Mouse (Mus musculus) lung, embryonic 14.5 days (tissue): ENCODE measurements at regions not wholly inside any gene's neighbourhood (a gene's known extent, or its start where the extent isn't known, plus 50 kb on each side); places are given as distances from the start of the nearest gene placed in this dataset.

ENCODE experiments used
- ATAC-seq: fragments of 200-750 bp; cut with Nextera tagmentation; 2 replicates; pipeline ENCODE4 v1.8.0; 2017; ENCODE audit warnings: mild to moderate bottlenecking, moderate TSS enrichment, moderate library complexity; ENCODE audit not compliant: insufficient read depth
- DNase-seq: peaks from one replicate; pipeline ENCODE4 v3.0.0-alpha.2; 2015
- H3K27ac ChIP-seq: fragments of 300-500 bp; sonication (generic); 2 replicates; pipeline ENCODE4 v1.5.1; 2014; ENCODE audit warnings: low read depth, mild to moderate bottlenecking, moderate library complexity
- H3K27me3 ChIP-seq: fragments of 300-500 bp; sonication (generic); 2 replicates; pipeline ENCODE4 v1.6.1; 2014; ENCODE audit warnings: low read length, control low read depth; ENCODE audit not compliant: insufficient read depth
- H3K36me3 ChIP-seq: fragments of 300-500 bp; sonication (generic); 2 replicates; pipeline ENCODE4 v1.6.1; 2014; ENCODE audit warnings: control low read depth; ENCODE audit not compliant: insufficient read depth
- H3K4me1 ChIP-seq: fragments of 300-500 bp; sonication (generic); 2 replicates; pipeline ENCODE4 v1.6.1; 2014; ENCODE audit warnings: antibody characterized with exemption, control low read depth; ENCODE audit not compliant: insufficient read depth
- H3K4me2 ChIP-seq: fragments of 300-500 bp; sonication (generic); 2 replicates; pipeline ENCODE4 v1.6.1; 2014; ENCODE audit warnings: mild to moderate bottlenecking
- H3K4me3 ChIP-seq: fragments of 300-500 bp; sonication (generic); 2 replicates; pipeline ENCODE4 v1.5.1; 2014; ENCODE audit warnings: low read depth, low read length
- H3K9ac ChIP-seq: fragments of 300-500 bp; sonication (generic); 2 replicates; pipeline ENCODE4 v1.6.1; 2014
- H3K9me3 ChIP-seq: fragments of 300-500 bp; sonication (generic); 2 replicates; pipeline ENCODE4 v1.6.1; 2016; ENCODE audit warnings: low read depth, low read length, control low read depth
- CTCF ChIP-seq: IDR thresholded peaks from 2 replicates; pipeline ENCODE4 v1.5.1; 2016; ENCODE audit warnings: antibody characterized with exemption, low read depth
- WGBS: fragments of 180-500 bp; shearing (Covaris S2); extraction: QIAGEN DNeasy Blood & Tissue Kit; methylation state at CpG from one replicate; pipeline ENCODE4 v1.1.7; 2014; 5-methylcytosine and 5-hydroxymethylcytosine counted together

GRCm38 (mm10) chr10:66948329-66948728 is 147.6 kb upstream of the Jmjd1c start:
- H3K4me3 ChIP-seq: no peak overlapping the region
- WGBS: 97% methylated on average over 2 of the region's 2 CpGs
- no peak for TF ChIP-seq CTCF
- no peak overlapping the region for H3K4me2 ChIP-seq
- H3K9ac ChIP-seq: no peak overlapping the region
- no peaks in the 10 kb centered on the region for H3K9me3 ChIP-seq
- H3K27ac ChIP-seq: no peak overlapping the region
- no peaks in the 10 kb centered on the region for H3K27me3 ChIP-seq
- ATAC-seq: no peak
- no peaks in the 10 kb centered on the region for H3K36me3 ChIP-seq
- no peaks in the 10 kb centered on the region; the same call in 1 of the 2 replicates for H3K4me1 ChIP-seq
- DNase-seq: no peak

GRCm38 (mm10) chr10:66950441-66950840 is 145.5 kb upstream of the Jmjd1c start:
- Histone ChIP-seq H3K4me2 (no peak overlapping the region), H3K27ac (no peak overlapping the region), H3K4me1 (no peaks in the 10 kb centered on the region), H3K27me3 (no peaks in the 10 kb centered on the region), H3K9ac (no peak overlapping the region), H3K36me3 (no peaks in the 10 kb centered on the region), H3K4me3 (no peak overlapping the region), H3K9me3 (no peaks in the 10 kb centered on the region)
- 83% methylated on average over 4 of the region's 4 CpGs for WGBS
- no peak for ATAC-seq
- DNase-seq: no peak
- no peak for TF ChIP-seq CTCF

- no peak overlapping the region for H3K4me2 ChIP-seq
- H3K9me3 ChIP-seq: no peaks in the 10 kb centered on the region
- WGBS: 80% methylated on average over 8 of the region's 8 CpGs
These were observed 144.6 kb upstream of the Jmjd1c start for GRCm38 (mm10) chr10:66951231-66951822.

DNA sequence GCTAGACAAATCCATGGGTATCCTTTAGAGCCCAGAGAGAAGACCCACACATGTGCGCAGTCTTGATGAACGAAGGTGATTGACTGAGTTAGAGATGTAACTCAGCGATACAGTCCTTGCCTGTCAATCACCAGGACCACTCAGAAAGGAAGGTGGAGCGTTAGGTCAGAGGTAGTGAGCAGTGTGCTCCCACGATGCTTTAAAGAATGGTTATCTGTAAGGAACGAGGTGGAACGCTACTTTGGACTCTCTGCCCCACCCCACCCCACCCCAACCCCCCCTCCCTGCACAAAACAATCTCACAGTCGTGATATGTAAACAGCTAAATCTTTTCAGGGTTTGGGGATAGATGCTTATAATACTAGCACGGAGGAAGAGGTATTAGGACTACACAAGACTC is 144.0 kb upstream of the Jmjd1c start:
- Histone ChIP-seq H3K36me3 (no peaks in the 10 kb centered on the region), H3K9ac (no peak overlapping the region), H3K4me2 (no peak overlapping the region), H3K9me3 (no peaks in the 10 kb centered on the region), H3K27me3 (no peaks in the 10 kb centered on the region), H3K4me3 (no peak overlapping the region), H3K4me1 (no peaks in the 10 kb centered on the region), H3K27ac (no peak overlapping the region)
- TF ChIP-seq CTCF: no peak
- no peak for ATAC-seq
- no peak for DNase-seq
- WGBS: 56% methylated on average over 9 of the region's 9 CpGs

More at GRCm38 (mm10) chr10:66951231-66951822, 144.6 kb upstream of the Jmjd1c start:
- Histone ChIP-seq H3K27me3 (no peaks in the 10 kb centered on the region), H3K36me3 (no peaks in the 10 kb centered on the region), H3K4me1 (no peaks in the 10 kb centered on the region), H3K4me3 (no peak overlapping the region), H3K9ac (no peak overlapping the region), H3K27ac (no peak overlapping the region)
- no peak for DNase-seq
- ATAC-seq: no peak
- no peak for TF ChIP-seq CTCF

DNA sequence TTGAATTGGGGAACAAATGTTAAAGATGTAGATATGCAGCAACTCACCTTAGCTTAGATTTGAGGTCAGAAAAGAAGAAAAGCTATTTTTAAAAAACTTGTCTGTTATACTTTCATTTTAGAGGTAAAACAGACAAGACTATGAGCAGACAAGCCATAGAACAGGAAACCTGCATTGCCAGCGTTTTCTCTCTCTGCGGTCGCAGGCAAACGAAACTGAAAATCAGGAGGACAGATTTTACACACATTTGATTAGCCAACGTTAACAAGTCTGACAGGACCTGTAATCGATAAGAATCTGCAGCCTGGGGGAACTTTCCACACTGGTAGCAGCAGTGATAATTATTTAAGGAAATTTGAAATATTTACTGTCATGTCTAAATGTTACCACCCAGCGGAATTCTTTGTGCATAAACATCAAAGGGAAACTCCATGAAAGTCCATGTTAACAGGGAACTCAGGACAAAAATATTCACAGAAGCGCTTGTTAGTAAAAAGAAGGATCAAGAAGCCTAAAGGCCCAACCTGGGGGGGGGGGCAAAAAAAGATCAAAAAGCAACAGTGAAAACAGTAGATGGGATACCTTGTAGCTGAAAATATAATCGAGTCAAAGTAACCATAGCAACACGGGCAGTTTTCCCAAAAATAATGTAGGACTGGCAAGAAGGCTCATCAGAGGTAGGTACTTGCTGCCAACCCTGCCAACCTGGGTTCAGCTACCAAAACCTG is 142.5 kb upstream of the Jmjd1c start:
- no peak overlapping the region for H3K4me3 ChIP-seq
- no peak for ATAC-seq
- no peaks in the 10 kb centered on the region for H3K4me1 ChIP-seq
- H3K36me3 ChIP-seq: no peaks in the 10 kb centered on the region
- H3K9ac ChIP-seq: no peak overlapping the region
- no peaks in the 10 kb centered on the region for H3K27me3 ChIP-seq
- H3K27ac ChIP-seq: no peak overlapping the region
- H3K4me2 ChIP-seq: no peak overlapping the region
- H3K9me3 ChIP-seq: no peaks in the 10 kb centered on the region
- no peak for TF ChIP-seq CTCF
- DNase-seq: no peak
- WGBS: 49% methylated on average over 10 of the region's 10 CpGs

- no peaks in the 10 kb centered on the region for H3K4me1 ChIP-seq
- no peak overlapping the region for H3K27ac ChIP-seq
- no peaks in the 10 kb centered on the region for H3K9me3 ChIP-seq
- H3K4me3 ChIP-seq: no peak overlapping the region
- no peak overlapping the region for H3K4me2 ChIP-seq
- H3K27me3 ChIP-seq: no peaks in the 10 kb centered on the region
- TF ChIP-seq CTCF: no peak
- DNase-seq: no peak
- H3K36me3 ChIP-seq: no peaks in the 10 kb centered on the region
- 57% methylated on average over 4 of the region's 4 CpGs for WGBS
- H3K9ac ChIP-seq: no peak overlapping the region
- ATAC-seq: no peak
These were observed 141.9 kb upstream of the Jmjd1c start for GRCm38 (mm10) chr10:66953976-66954505.

DNA sequence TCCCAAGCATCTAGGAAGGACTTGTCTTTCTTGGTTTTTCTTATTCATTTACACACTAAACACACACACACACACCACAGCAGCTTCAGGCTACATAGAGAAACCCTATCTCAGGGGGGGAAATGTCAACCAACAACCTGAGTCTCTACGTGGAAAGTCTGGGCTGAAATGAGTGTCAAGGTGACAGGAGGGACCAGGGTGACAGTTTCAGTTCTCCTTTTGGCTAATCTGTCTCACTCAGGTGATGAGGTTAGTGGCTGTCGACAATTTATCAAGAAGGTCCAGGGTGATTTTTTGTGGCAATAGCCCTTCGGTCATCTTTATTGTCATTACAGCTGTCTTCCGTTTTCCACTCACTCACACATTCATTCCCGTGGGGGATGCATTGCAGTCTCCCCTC is 140.5 kb upstream of the Jmjd1c start:
- no peaks in the 10 kb centered on the region for H3K4me1 ChIP-seq
- H3K36me3 ChIP-seq: no peaks in the 10 kb centered on the region
- no peak overlapping the region for H3K27ac ChIP-seq
- no peak overlapping the region for H3K9ac ChIP-seq
- ATAC-seq (no peak), DNase-seq (no peak)
- WGBS: 42% methylated on average over 5 of the region's 5 CpGs
- H3K4me2 ChIP-seq: no peak overlapping the region
- H3K27me3 ChIP-seq: no peaks in the 10 kb centered on the region
- H3K4me3 ChIP-seq: no peak overlapping the region
- no peaks in the 10 kb centered on the region for H3K9me3 ChIP-seq
- TF ChIP-seq CTCF: no peak
